11 mouse cellular contexts compared by ENCODE assay signal in the genomic region with DNA sequence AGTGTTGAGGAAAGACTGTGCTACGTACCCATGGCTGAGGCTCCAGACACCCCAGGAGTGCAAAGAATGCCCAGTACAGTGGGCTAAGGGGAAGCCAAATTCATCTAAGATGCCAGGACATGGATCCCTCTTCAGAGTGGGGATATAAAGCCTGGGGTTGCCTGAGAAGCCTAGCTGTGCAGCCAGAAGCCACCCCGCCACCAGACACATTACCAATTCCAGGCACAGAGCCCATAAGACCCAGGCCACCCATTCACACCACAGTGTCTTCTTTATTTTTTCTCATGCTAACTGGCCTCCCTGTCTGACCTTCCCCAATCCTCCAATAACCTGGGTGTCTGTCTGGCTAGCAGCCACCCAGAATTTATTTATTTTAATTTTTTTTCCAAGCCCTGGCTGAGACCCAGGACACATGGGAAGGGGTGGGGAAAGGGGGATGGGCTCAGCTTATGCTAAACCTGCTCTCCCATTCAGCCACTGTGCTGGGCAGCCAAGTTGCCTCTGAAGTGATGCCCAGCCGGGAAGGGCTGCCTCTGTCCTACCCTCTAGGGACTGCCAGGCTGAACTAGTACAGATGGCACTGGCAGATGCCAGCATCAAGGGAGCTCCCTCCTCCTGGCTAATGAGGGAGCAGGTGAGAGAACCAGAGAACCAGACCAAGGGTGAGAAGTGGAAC.
DNase-seq lines count a peak whose midpoint lies in the region; ATAC-seq and TF ChIP-seq lines count a peak whose summit lies in the region.
"Had no signal": no experiment of that assay in that cellular context is flagged by ENCODE, and none has a peak within 500 bp of the region (broad histone marks: within the 10 kb centered on the region; RNA-seq: fewer than 3 reads in every experiment).

No protein-coding gene starts in this region.

- no peak overlapping the region for H3K4me2 ChIP-seq in forebrain, embryonic 15.5 days (replicated peaks)
- no peak overlapping the region for H3K4me2 ChIP-seq in midbrain, postnatal 0 days (ENCODE audit: low read depth, low read length, poor library complexity, severe bottlenecking)
- H3K4me2 ChIP-seq: liver, embryonic 13.5 days had no signal

- no peak overlapping the region for H3K9ac ChIP-seq in forebrain, embryonic 15.5 days (replicated peaks)
- no peak overlapping the region for H3K9ac ChIP-seq in midbrain, postnatal 0 days (replicated peaks; ENCODE audit: low read length, poor library complexity, severe bottlenecking)
- H3K9ac ChIP-seq: liver, embryonic 13.5 days had no signal

- H3K27me3 ChIP-seq in forebrain, embryonic 15.5 days = no peaks in the 10 kb centered on the region
- no peaks in the 10 kb centered on the region for H3K27me3 ChIP-seq in midbrain, postnatal 0 days (ENCODE audit: insufficient read depth, low read length)
- H3K27me3 ChIP-seq: liver, embryonic 13.5 days had no signal

- no peak for TF ChIP-seq CTCF in midbrain, postnatal 0 days (IDR thresholded peaks at IDR 0.05)

- peak; percentile 92 for ATAC-seq in forebrain, embryonic 15.5 days (replicated peaks)
- peak; percentile 82 for ATAC-seq in midbrain, postnatal 0 days (ENCODE audit: low FRiP score)
- ATAC-seq in erythroblast, adult 5-6 weeks (replicated peaks; ENCODE audit: low FRiP score, poor library complexity, severe bottlenecking) = no peak

- DNase-seq in adrenal gland, postnatal 14 days = peak; percentile 13
- DNase-seq in adrenal gland, postnatal 25 days = no peak
- peak; percentile 12 for DNase-seq in lung, postnatal 36 days
- no peak for DNase-seq in lung, postnatal 4 days
- DNase-seq in midbrain, postnatal 0 days (ENCODE audit: low spot score) = peak; percentile 85
- no peak for DNase-seq in kidney, postnatal 4 days
- DNase-seq: liver, embryonic 13.5 days had no signal

- H3K9me3 ChIP-seq in forebrain, embryonic 15.5 days = no peaks in the 10 kb centered on the region
- H3K9me3 ChIP-seq in midbrain, postnatal 0 days (ENCODE audit: low read length) = no peaks in the 10 kb centered on the region
- H3K9me3 ChIP-seq: G1E; liver, embryonic 13.5 days; megakaryocyte, embryonic 14.5 days had no signal

- 41% methylated on average over 3 of the region's 3 CpGs for WGBS in forebrain, embryonic 15.5 days
- WGBS in midbrain, postnatal 0 days = 53% methylated on average over 3 of the region's 3 CpGs

- peaks cover 35% of the 10 kb centered on the region for H3K4me1 ChIP-seq in forebrain, embryonic 15.5 days
- peaks cover 2% of the 10 kb centered on the region; the same call in 1 of the 2 replicates for H3K4me1 ChIP-seq in midbrain, postnatal 0 days (ENCODE audit: insufficient read depth, low read length)
- H3K4me1 ChIP-seq: liver, embryonic 13.5 days had no signal

- H3K27ac ChIP-seq in forebrain, embryonic 15.5 days (replicated peaks) = peak overlapping the region; percentile 65
- H3K27ac ChIP-seq in midbrain, postnatal 0 days (ENCODE audit: low read depth, low read length) = 0 out of 2 replicates have a peak overlapping the region, but pooled peaks have one; percentile 12
- H3K27ac ChIP-seq: liver, embryonic 13.5 days had no signal

- H3K36me3 ChIP-seq in forebrain, embryonic 15.5 days = no peaks in the 10 kb centered on the region
- H3K36me3 ChIP-seq in midbrain, postnatal 0 days (ENCODE audit: insufficient read depth, low read length) = no peaks in the 10 kb centered on the region
- H3K36me3 ChIP-seq: G1E; liver, embryonic 13.5 days had no signal

- H3K4me3 ChIP-seq in forebrain, embryonic 15.5 days = no peak overlapping the region
- no peak overlapping the region for H3K4me3 ChIP-seq in midbrain, postnatal 0 days (ENCODE audit: low read depth, low read length)
- H3K4me3 ChIP-seq: liver, embryonic 13.5 days; megakaryocyte, embryonic 14.5 days had no signal

Comparison
In these comparisons a context has a peak if more than half of its experiments do, and no peak if none do; other contexts are left out.
1. DNase-seq: peak in adrenal gland, postnatal 14 days (single experiment), lung, postnatal 36 days (single experiment) and midbrain, postnatal 0 days (single experiment); none in adrenal gland, postnatal 25 days (single experiment), lung, postnatal 4 days (0 of 2) and kidney, postnatal 4 days (0 of 2).